Mouse (Mus musculus): ENCODE measurements around the gene Rpsa. TPM values are rescaled to one million over a fixed set of nuclear protein-coding genes. Genes with fewer than 3 reads are reported as not detected.
"Not testable (repeated sequence)": the region's sequence is repeated elsewhere in the genome, so short reads cannot be mapped to it uniquely, and the experiment has no call there.

Gene Rpsa
- polyA plus RNA-seq, 1 experiment from 2014 or later: 592 TPM

DNA sequence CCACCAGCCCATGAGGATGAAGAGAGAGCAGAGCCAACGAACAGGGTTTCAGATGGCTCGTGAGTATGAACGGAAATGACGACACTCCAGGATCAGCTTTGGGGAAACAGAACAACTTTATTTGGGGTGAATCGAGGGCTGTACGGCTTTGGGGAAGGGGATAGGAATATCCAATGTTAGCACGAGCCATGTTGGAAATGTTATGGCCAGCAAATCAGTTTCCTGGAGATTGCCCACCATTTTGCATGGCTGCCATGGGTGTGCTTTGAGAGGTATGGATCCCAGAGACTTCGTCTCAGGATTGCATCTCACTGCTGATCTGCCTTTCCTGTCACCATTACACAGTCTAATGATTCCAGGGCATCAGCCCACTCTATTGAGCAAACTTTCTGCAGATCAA lies 28.2 kb upstream of the Rpsa start:
- no peaks in the 10 kb centered on the region for H3K79me2 ChIP-seq (ENCODE audit: inconsistent target)
- no peak overlapping the region for H3K27ac ChIP-seq
- no peaks in the 10 kb centered on the region for H3K36me3 ChIP-seq (ENCODE audit: inconsistent target)
- H3K4me3 ChIP-seq (ENCODE audit: inconsistent target): no peak overlapping the region
- WGBS (ENCODE audit: missing documents): 94% methylated on average over 7 of the region's 8 CpGs

DNA sequence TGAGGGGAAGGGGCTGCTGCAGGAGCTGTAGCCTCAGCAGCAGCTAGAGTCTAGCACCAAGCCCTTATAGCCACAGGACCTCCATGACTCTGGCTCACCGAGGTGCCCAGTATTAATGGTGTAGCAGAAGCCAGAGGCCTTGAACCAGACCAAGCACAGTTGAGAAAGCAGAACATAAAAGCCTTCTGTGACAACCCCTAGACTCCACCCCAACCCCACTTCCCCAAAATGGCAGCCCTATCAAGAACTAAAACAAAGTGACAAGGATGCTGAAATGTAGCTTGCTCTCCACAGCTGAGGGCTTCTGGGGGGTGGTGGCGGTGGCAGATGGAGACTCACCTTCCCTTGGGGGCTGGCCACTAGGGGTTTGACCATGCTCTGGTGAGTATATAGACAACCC lies 26.3 kb upstream of the Rpsa start:
- WGBS (ENCODE audit: missing documents): 77% methylated on average over 2 of the region's 2 CpGs
- Histone ChIP-seq H3K36me3 (ENCODE audit: inconsistent target) (no peaks in the 10 kb centered on the region), H3K27ac (no peak overlapping the region), H3K4me3 (ENCODE audit: inconsistent target) (no peak overlapping the region), H3K79me2 (ENCODE audit: inconsistent target) (no peaks in the 10 kb centered on the region)

DNA sequence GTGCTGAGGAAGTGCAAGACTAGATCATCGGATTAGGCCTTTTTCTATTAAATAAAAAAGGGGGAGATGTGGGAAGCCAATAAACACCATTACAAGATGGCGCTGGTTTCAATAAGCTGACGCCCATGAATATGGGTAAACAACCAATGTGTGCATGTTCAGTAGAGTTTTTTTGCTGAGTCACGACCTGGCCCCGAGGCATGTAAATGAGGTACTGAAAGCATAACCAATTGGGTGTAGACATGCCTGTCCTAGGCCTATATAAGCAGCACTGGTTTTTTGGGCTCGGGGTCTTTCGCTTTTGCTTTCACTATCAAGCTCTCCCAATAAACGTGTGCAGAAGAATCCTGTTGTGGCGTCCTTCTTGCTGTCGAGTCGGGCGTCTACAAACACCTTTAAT lies 18.5 kb upstream of the Rpsa start:
- H3K4me3 ChIP-seq (ENCODE audit: inconsistent target); H3K27ac ChIP-seq; H3K36me3 ChIP-seq (ENCODE audit: inconsistent target): not testable (repeated sequence)
- H3K79me2 ChIP-seq (ENCODE audit: inconsistent target): peaks cover 30% of the 10 kb centered on the region
- 93% methylated on average over 12 of the region's 12 CpGs for WGBS (ENCODE audit: missing documents)

DNA sequence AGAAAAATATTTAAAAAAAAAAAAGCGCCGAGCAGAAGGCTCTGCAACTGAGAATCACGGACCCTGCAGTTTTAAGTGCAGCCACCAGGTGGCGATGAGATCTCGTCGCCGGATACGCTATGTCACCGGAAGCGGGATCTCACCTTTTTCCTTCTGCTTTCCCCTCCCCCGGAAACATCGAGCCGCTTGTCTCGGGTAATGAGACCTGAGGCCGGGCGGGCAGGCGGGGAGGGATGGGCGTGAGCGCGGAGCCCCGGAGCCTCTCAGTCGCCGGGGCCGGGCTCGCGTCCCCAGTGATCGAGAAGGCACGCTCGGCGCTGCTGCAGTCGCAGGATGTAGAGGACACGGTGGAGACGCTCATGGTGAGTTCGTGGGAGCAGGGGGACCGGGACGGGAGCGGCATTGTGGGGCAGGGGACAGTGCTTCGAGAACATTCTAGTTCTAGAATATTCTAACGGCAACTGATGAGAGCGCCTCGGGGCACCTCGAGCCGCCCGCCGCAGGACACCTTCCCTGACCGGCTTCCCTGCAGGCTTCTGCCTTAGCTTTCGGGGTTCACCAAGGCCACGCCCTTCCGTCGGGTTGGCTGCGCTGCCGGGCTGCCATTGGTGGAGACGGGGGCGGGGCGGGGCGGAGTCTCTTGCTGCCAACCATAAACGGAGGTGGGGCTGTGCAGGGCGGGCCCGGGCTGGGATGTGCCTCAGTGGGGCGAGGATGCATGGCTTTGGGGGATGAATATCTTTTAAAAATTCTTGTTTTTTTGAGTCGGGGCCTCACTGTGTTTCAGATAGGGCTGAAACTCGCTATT lies 17.1 kb upstream of the Rpsa start, which contains the start of gene Slc25a38:
Gene Slc25a38 (plus strand): TSS at position 164 of the 808 bp plus-strand sequence.
- no peaks in the 10 kb centered on the region for H3K36me3 ChIP-seq (ENCODE audit: inconsistent target)
- whole genome bisulfite sequencing (ENCODE audit: missing documents): under 1% methylated on average over 61 of the region's 62 CpGs
- peak within 1 kb of the TSS; percentile 51 for H3K4me3 ChIP-seq (ENCODE audit: inconsistent target)
- peak within 1 kb of the TSS; percentile 40; the same call in 1 of the 2 replicates for H3K27ac ChIP-seq
- peaks cover 45% of the 10 kb centered on the region for H3K79me2 ChIP-seq (ENCODE audit: inconsistent target)

DNA sequence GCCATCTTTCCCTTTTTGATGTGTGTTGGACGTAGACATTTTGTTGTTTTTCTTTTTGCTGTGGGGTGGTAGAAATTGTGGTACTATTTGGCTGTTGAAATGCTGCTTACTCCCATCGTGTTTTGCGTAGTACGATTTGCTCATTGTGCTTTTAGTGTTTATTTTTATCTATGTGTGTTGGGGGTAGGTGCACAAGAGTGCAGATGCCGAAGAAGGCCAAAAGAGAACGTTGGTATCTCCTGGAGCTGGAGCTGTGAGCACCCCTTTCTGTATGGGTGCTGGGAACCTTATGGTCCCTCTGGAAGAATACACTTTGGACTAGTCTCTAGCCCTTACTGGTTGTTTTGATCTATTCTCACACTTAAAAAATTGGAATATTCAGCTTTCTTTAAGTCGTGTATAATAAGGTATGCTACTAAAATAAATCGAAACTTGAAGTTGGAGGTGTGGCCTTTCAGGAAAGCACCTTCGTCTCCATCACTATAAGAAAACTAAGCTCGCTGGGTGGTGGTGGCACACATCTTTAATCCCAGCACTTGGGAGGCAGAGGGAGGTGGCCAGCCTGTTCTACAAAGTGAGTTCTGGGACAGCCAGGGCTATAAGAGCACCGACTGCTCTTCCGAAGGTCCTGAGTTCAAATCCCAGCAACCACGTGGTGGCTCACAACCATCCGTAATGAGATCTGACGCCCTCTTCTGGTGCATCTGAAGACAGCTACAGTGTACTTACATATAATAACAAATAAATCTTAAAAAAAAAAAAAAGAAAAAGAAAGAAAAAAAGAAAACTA lies 16.1 kb upstream of the Rpsa start:
- WGBS (ENCODE audit: missing documents): 72% methylated on average over 14 of the region's 15 CpGs
- Histone ChIP-seq H3K4me3 (ENCODE audit: inconsistent target) (peak overlapping the region; percentile 51), H3K27ac (no peak overlapping the region), H3K79me2 (ENCODE audit: inconsistent target) (peaks cover 50% of the 10 kb centered on the region), H3K36me3 (ENCODE audit: inconsistent target) (no peaks in the 10 kb centered on the region)

DNA sequence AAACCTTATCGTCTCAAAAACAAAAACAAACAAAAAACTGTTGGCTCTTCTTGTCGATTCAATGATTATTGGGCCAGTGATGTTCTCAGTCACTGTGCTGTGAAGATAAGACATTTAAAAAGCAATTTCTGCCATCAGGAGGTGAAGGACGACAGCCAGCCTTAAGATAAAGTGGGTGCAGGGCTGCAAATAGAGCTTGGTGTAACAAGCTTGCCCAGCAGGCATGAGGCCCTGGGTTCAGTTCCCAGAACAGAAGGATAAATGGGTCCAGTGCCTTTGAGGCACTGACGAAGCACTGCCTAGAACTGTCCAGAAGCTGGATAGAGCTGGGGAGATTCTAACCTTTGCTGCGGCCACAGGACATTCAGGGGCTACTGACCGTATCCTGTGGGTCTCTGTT lies 15.0 kb upstream of the Rpsa start:
- 94% methylated on average over 6 of the region's 6 CpGs for WGBS (ENCODE audit: missing documents)
- Histone ChIP-seq H3K27ac (no peak overlapping the region), H3K79me2 (ENCODE audit: inconsistent target) (peaks cover 50% of the 10 kb centered on the region), H3K36me3 (ENCODE audit: inconsistent target) (no peaks in the 10 kb centered on the region), H3K4me3 (ENCODE audit: inconsistent target) (no peak overlapping the region)

DNA sequence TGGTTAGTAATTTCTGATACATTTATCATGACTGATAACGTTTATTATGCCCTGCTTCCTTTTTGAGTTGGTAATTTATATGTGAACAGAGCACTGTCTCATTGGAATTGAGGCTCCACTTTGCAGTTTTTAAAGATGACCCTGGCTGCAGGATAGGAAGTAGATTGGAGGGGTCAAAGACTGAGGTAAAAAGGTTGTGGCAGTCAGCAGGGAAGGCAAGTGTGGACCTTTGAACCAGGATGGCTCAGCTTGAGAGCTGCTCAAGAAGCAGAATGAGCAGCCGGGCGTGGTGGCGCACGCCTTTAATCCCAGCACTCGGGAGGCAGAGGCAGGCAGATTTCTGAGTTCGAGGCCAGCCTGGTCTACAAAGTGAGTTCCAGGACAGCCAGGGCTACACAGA lies 14.0 kb upstream of the Rpsa start:
- H3K79me2 ChIP-seq (ENCODE audit: inconsistent target): peaks cover 50% of the 10 kb centered on the region
- H3K4me3 ChIP-seq (ENCODE audit: inconsistent target): no peak overlapping the region
- WGBS (ENCODE audit: missing documents): 98% methylated on average over 5 of the region's 7 CpGs
- H3K27ac ChIP-seq: no peak overlapping the region
- H3K36me3 ChIP-seq (ENCODE audit: inconsistent target): no peaks in the 10 kb centered on the region

DNA sequence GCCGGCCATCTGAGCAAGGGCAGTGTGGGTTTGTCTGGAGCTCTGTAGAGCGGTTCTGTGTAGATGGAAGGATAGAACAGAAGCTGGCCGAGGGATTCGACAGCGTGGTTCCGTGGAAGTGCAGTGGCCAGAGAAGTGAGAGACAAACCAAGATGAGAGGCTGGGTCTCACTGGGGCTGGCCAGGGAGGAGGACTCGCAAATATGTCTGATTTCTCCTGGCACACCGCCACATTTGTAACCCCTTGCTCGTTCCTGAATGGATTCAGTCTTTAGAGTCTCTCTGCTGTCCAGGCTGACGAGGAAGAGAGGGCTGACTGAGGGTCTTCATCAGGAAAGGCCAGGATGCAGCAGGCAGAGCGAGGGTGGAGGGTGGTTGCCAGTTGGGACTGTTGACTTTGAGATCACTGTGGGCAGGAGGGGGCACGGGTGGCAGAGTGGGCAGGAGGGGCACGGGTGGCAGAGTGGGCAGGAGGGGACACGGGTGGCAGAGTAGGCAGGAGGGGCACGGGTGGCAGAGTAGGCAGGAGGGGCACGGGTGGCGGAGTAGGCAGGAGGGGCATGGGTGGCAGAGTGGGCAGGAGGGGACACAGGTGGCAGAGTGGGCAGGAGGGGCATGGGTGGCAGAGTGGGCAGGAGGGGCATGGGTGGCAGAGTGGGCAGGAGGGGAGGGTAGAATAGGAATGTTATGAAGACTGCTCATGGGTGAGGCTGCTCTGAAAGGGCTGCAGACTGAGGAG lies 13.3 kb upstream of the Rpsa start:
- Histone ChIP-seq H3K27ac (no peak overlapping the region), H3K36me3 (ENCODE audit: inconsistent target) (no peaks in the 10 kb centered on the region)

DNA sequence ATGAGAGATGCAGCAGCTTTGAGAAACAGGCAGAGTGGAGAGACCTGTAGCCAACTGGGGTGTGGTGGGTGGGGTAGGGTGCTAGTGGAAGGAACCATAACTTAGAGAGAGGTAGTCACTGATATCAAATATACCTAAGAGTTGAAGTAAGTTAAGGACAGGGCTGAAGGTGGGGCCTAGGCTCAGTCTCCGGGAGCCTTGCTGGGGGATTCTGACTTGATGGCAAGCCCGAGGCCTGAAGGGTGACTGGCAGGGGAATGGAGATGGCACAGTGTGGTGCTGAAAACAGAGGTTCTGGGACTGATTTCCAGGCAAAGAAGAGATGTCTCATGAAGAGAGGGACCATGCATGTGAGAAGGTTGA lies 12.7 kb upstream of the Rpsa start:
- 89% methylated on average over 2 of the region's 2 CpGs for WGBS (ENCODE audit: missing documents)
- Histone ChIP-seq H3K4me3 (ENCODE audit: inconsistent target) (no peak overlapping the region), H3K79me2 (ENCODE audit: inconsistent target) (peaks cover 50% of the 10 kb centered on the region), H3K27ac (no peak overlapping the region), H3K36me3 (ENCODE audit: inconsistent target) (no peaks in the 10 kb centered on the region)

More for the DNA sequence above, 13.3 kb upstream of the Rpsa start:
- Histone ChIP-seq H3K79me2 (ENCODE audit: inconsistent target) (peaks cover 50% of the 10 kb centered on the region), H3K4me3 (ENCODE audit: inconsistent target) (no peak overlapping the region)
- WGBS (ENCODE audit: missing documents): 93% methylated on average over 17 of the region's 17 CpGs

DNA sequence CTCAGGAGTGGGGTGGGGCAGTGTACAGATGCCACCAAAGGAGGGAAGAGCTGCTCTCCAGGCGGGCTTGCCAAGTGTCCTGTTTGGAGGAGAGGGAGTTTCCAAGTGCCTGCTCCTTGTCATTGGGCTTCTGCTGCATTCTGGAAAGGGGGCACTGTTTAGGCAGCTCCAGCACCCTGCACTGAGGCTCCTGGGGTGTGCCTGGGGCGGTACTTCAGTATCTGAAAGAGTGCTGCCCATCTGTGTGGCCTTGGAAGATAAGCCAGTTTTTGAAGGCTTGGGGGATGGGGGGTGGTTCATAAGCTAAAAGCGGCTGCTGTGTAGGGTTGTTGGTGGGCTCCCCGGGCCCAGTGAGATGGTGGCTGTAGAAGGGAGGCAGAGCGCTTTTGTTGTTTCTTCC lies 11.9 kb upstream of the Rpsa start:
- Histone ChIP-seq H3K36me3 (ENCODE audit: inconsistent target) (peaks cover 4% of the 10 kb centered on the region; the same call in 1 of the 2 replicates), H3K79me2 (ENCODE audit: inconsistent target) (peaks cover 50% of the 10 kb centered on the region), H3K27ac (peak overlapping the region; percentile 84), H3K4me3 (ENCODE audit: inconsistent target) (no peak overlapping the region)
- 76% methylated on average over 5 of the region's 5 CpGs for WGBS (ENCODE audit: missing documents)

DNA sequence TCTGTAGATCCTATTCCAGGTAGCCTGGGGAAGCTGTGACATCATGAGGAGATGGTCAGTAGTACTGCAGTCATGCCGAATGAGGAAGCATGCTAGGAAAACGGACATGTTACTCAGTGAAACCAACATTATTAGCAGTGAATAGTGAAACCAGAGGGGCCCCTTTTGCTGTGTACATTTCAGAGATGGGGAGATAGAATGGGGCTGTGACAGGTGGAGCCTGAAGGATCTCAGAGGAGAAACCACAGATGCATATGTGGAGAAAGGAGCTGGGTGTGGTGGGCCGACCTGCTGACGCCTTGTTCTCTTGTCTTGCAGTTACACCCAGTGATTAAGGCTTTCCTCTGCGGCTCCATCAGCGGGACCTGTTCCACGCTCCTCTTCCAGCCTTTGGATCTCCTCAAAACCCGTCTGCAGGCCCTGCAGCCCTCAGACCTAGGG lies 11.3 kb upstream of the Rpsa start:
- H3K36me3 ChIP-seq (ENCODE audit: inconsistent target): peaks cover 10% of the 10 kb centered on the region
- no peak overlapping the region for H3K4me3 ChIP-seq (ENCODE audit: inconsistent target)
- peak overlapping the region; percentile 84 for H3K27ac ChIP-seq
- WGBS (ENCODE audit: missing documents): 35% methylated on average over 8 of the region's 8 CpGs
- peaks cover 46% of the 10 kb centered on the region for H3K79me2 ChIP-seq (ENCODE audit: inconsistent target)

DNA sequence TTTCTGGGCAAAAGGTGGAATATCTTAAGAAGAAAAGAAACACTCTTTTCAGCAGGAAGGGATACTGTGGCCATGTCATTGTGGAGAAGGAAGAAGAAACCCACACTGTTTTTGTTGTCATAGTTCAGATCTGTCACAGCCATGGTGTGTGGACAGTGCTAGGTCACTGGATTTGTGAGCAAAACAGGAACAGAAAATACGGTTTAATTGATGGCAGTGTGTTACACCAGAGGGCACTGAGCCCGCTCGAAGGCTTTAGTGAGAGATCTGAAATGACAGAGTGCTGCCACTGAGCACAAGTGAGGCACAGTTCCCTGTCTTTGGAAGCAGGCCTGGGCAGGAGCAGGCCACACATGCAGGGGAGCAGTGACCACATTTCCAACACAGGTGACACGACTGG lies 9.3 kb upstream of the Rpsa start:
- H3K4me3 ChIP-seq (ENCODE audit: inconsistent target): no peak overlapping the region

DNA sequence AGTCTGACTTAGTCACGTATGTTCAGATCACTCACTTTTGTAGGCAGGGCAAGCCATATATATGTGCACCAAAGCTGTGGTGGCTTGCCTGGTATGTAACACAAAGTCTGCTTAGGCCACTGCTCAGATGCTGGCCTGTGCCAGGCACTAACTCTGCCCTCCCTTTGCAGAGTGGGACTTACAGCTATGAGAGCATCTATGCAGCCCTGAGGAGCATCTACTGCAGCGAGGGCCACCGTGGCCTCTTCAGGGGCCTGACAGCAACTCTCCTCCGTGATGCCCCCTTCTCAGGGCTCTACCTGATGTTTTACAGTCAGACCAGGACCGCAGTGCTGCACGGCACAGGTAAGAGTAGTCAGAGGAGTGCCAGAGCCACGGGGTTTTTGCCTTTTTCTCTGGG lies 7.0 kb upstream of the Rpsa start:
- 93% methylated on average over 7 of the region's 7 CpGs for WGBS (ENCODE audit: missing documents)
- Histone ChIP-seq H3K4me3 (ENCODE audit: inconsistent target) (no peak overlapping the region), H3K36me3 (ENCODE audit: inconsistent target) (peaks cover 35% of the 10 kb centered on the region), H3K27ac (no peak overlapping the region), H3K79me2 (ENCODE audit: inconsistent target) (peaks cover 4% of the 10 kb centered on the region; the same call in 1 of the 2 replicates)

More for the DNA sequence above, 9.3 kb upstream of the Rpsa start:
- Histone ChIP-seq H3K79me2 (ENCODE audit: inconsistent target) (peaks cover 26% of the 10 kb centered on the region), H3K27ac (peak overlapping the region; percentile 84), H3K36me3 (ENCODE audit: inconsistent target) (peaks cover 25% of the 10 kb centered on the region)
- WGBS (ENCODE audit: missing documents): 11% methylated on average over 4 of the region's 4 CpGs

DNA sequence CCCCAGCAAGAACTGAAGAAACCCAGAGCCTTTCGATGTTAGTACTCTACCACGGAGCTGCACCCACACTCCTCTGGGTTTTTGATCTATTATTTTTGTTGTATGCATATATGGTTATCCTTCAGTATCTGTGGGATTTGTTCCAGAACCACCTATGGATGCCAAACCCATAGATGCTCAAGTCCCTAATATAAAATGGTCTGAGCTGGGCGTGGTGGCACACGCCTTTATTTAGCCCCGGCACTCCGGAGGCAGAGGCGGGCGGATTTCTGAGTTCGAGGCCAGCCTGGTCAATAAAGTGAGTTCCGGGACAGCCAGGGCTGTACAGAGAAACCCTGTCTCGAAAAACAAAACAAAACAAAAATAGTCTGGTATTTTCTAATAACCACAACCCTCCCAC lies 621 bp upstream of the Rpsa start:
- Histone ChIP-seq H3K36me3 (ENCODE audit: inconsistent target) (peaks cover 44% of the 10 kb centered on the region), H3K4me3 (ENCODE audit: inconsistent target) (peak overlapping the region; percentile 28), H3K79me2 (ENCODE audit: inconsistent target) (peaks cover 17% of the 10 kb centered on the region), H3K27ac (peak overlapping the region; percentile 63)
- WGBS (ENCODE audit: missing documents): 65% methylated on average over 11 of the region's 11 CpGs
